Mouse (Mus musculus): ENCODE results near the gene Hjurp. TPM values are rescaled to one million over a fixed set of nuclear protein-coding genes. Genes with fewer than 3 reads are reported as not detected.

Gene Hjurp
- polyA plus RNA-seq, 1 experiment from 2014 or later = 21.9 TPM

DNA sequence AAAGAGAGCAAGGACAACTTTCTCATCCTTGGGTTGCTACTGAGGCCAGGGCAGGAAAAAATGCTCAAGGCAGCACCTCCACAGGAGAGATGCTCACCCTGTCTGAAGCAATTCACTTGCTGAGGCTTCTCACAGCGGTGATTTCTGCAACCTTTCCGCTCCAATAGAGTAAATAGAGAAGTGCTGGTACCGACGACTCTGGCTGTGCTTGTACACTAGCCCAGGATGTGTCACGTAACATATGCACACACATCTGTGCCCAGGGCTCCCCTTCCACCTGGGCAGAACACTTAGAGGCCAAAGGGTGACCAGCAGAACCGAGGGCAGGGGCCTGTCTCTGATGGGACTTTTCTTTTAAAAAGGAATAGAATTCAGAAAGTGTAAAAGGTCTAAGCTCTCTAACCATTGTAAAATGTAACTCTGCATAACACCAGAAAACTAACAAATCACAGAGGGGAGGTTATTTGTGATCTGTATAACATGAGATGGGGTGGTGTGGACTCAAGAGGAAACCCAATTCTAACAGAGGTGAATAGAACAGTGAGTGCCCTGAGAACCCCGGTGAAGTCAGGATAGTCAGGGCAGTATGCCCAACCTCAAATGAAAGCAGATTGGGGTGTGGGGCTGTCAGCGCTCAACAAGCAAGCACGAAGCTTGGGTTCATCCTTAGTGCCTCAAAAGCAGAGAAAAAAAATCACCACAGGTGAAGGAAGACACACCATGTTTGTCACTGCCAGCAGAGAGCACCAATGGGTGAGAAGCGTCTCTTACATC is 16.6 kb downstream of the Hjurp start:
- H3K36me3 ChIP-seq (ENCODE audit: insufficient read depth, low read length) = peaks cover 47% of the 10 kb centered on the region
- WGBS = 76% methylated on average over 10 of the region's 10 CpGs
- H3K9ac ChIP-seq (replicated peaks; ENCODE audit: low read depth) = no peak overlapping the region
- TF ChIP-seq CTCF (IDR thresholded peaks at IDR 0.05) (no peak), EP300 (IDR thresholded peaks at IDR 0.05) (no peak)
- no peak for ATAC-seq
- no peaks in the 10 kb centered on the region for H3K27me3 ChIP-seq (replicated peaks; ENCODE audit: insufficient read depth, low read length)
- H3K27ac ChIP-seq (ENCODE audit: low read length) = no peak overlapping the region
- DNase-seq (ENCODE audit: low spot score) = no peak
- H3K4me1 ChIP-seq (ENCODE audit: insufficient read depth, low read depth, low read length) = 0 out of 2 replicates have a peak, but pooled peaks cover 7% of the 10 kb centered on the region
- H3K4me3 ChIP-seq (ENCODE audit: low read depth, low read length) = no peak overlapping the region
- H3K9me3 ChIP-seq (ENCODE audit: low read length) = peaks cover 5% of the 10 kb centered on the region
- no peak overlapping the region for H3K4me2 ChIP-seq (replicated peaks; ENCODE audit: low read depth, low read length)

DNA sequence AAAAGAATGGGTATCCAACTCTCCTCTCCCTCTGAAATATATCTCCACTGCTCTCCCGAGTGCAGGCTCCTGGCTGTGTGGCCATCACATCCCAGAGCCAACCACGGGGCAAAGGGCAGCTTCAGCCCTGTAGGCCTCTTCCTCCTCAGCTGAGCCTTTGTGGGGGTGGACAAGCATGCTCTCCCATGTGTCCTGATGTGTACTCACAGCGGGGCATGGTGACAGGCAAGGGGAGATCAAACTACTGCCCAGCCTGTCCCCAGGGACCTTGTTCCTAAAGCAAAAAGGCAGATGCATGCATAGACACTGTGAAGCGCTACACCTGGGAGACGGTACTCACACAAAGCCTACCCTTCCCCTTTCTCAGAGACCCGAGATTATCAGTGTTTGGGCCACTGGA is 17.3 kb downstream of the Hjurp start:
- 71% methylated on average over 6 of the region's 6 CpGs for WGBS
- no peak overlapping the region for H3K4me2 ChIP-seq (replicated peaks; ENCODE audit: low read depth, low read length)
- ATAC-seq (no peak; the same call in 1 of the 2 replicates), DNase-seq (ENCODE audit: low spot score) (no peak)
- no peaks in the 10 kb centered on the region for H3K27me3 ChIP-seq (replicated peaks; ENCODE audit: insufficient read depth, low read length)
- no peak overlapping the region for H3K27ac ChIP-seq (ENCODE audit: low read length)
- H3K9ac ChIP-seq (replicated peaks; ENCODE audit: low read depth) = no peak overlapping the region
- TF ChIP-seq EP300 (IDR thresholded peaks at IDR 0.05) (no peak), CTCF (IDR thresholded peaks at IDR 0.05) (no peak)
- H3K36me3 ChIP-seq (ENCODE audit: insufficient read depth, low read length) = peaks cover 41% of the 10 kb centered on the region
- H3K4me3 ChIP-seq (ENCODE audit: low read depth, low read length) = no peak overlapping the region
- H3K9me3 ChIP-seq (ENCODE audit: low read length) = peaks cover 7% of the 10 kb centered on the region
- 0 out of 2 replicates have a peak, but pooled peaks cover 7% of the 10 kb centered on the region for H3K4me1 ChIP-seq (ENCODE audit: insufficient read depth, low read depth, low read length)

DNA sequence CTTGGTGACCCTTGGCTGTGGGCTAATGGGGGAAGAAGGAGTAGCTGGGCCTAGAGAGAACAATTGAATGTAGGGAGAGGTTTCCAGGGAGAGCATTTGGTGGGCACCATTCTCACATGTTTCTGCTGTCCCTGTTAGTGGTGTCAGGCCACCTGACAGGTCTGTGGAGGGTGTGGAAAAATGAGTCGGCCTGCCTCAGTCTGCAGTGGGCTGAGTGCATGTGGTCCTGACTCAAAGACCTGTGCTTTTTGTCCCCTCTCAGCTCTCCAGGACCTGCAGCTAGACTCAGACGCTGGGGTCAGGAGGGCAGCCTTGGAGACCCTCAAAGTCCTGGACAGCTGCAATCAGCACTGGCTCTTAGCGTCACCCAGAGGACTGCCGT is 17.8 kb downstream of the Hjurp start:
- WGBS = 69% methylated on average over 4 of the region's 4 CpGs
- Histone ChIP-seq H3K36me3 (ENCODE audit: insufficient read depth, low read length) (peaks cover 36% of the 10 kb centered on the region), H3K4me3 (ENCODE audit: low read depth, low read length) (no peak overlapping the region), H3K4me2 (replicated peaks; ENCODE audit: low read depth, low read length) (no peak overlapping the region), H3K9me3 (ENCODE audit: low read length) (peaks cover 9% of the 10 kb centered on the region), H3K27ac (ENCODE audit: low read length) (no peak overlapping the region), H3K9ac (replicated peaks; ENCODE audit: low read depth) (no peak overlapping the region), H3K27me3 (replicated peaks; ENCODE audit: insufficient read depth, low read length) (no peaks in the 10 kb centered on the region), H3K4me1 (ENCODE audit: insufficient read depth, low read depth, low read length) (0 out of 2 replicates have a peak, but pooled peaks cover 7% of the 10 kb centered on the region)
- DNase-seq (ENCODE audit: low spot score) = no peak
- peak; percentile 1 for ATAC-seq
- TF ChIP-seq EP300 (IDR thresholded peaks at IDR 0.05) (no peak), CTCF (IDR thresholded peaks at IDR 0.05) (no peak)

DNA sequence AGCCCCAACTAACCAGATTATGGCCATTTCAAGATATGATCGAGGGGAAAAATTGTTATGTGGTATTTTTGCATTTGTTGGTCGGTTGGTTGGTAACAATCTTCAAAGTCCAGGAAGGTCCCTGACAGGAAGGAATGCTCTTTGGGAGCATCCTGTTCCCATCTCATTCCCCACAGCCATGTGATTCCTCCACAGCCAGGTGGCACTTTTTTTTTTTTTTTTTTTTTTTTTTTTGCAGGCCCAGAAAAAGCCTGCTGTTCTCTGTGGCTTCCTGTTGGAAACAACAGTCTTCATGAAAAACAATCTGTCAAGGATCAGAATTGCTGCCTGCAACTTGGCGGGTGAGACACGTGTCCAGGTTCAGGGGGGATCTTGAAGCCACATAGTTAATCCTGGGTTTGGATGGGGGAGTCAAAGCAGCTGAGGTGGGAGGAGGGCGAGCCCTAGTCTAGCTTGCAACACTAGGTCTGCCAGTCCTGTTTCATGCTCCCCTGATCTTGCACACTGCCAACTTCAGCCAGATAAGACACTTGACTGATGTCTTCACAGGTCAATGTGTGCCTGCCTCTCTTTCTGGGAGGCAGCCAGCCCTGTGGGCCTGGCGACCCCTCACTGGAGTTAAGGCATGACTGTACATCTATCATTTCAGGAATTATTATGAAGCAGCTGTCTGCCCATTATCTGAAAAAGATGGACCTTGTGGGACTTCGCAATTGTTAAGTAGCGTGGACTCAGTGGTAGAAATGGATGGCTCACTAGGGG is 18.4 kb downstream of the Hjurp start:
- Histone ChIP-seq H3K4me1 (ENCODE audit: insufficient read depth, low read depth, low read length) (0 out of 2 replicates have a peak, but pooled peaks cover 7% of the 10 kb centered on the region), H3K27ac (ENCODE audit: low read length) (no peak overlapping the region), H3K36me3 (ENCODE audit: insufficient read depth, low read length) (peaks cover 30% of the 10 kb centered on the region), H3K9ac (replicated peaks; ENCODE audit: low read depth) (no peak overlapping the region), H3K4me2 (replicated peaks; ENCODE audit: low read depth, low read length) (no peak overlapping the region), H3K9me3 (ENCODE audit: low read length) (peaks cover 13% of the 10 kb centered on the region), H3K27me3 (replicated peaks; ENCODE audit: insufficient read depth, low read length) (no peaks in the 10 kb centered on the region), H3K4me3 (ENCODE audit: low read depth, low read length) (no peak overlapping the region)
- TF ChIP-seq EP300 (IDR thresholded peaks at IDR 0.05) (no peak), CTCF (IDR thresholded peaks at IDR 0.05) (no peak)
- WGBS = 59% methylated on average over 8 of the region's 8 CpGs
- ATAC-seq (peak; percentile 8), DNase-seq (ENCODE audit: low spot score) (no peak)

DNA sequence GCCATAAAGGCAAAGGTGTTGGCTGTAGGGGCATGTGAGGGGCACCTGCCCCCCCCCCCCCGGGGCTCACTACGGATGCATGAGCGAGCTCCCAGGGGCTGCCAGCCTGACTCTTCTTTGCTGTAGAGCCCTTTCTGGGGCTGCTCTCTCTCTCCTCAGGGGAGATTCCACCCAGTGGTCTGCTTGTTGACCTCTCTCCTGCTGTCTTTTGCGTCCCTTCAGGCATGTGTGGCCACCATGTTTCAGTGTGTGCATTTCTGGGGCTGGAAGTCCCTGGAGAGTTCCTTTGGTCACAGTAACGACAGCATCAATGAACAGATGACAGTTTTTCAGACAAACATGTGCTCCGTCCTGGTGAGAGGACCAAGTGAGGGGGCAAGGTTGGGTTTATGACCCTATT is 19.1 kb downstream of the Hjurp start:
- TF ChIP-seq CTCF (IDR thresholded peaks at IDR 0.05) (no peak), EP300 (IDR thresholded peaks at IDR 0.05) (no peak)
- ATAC-seq = no peak
- 0 out of 2 replicates have a peak, but pooled peaks cover 7% of the 10 kb centered on the region for H3K4me1 ChIP-seq (ENCODE audit: insufficient read depth, low read depth, low read length)

DNA sequence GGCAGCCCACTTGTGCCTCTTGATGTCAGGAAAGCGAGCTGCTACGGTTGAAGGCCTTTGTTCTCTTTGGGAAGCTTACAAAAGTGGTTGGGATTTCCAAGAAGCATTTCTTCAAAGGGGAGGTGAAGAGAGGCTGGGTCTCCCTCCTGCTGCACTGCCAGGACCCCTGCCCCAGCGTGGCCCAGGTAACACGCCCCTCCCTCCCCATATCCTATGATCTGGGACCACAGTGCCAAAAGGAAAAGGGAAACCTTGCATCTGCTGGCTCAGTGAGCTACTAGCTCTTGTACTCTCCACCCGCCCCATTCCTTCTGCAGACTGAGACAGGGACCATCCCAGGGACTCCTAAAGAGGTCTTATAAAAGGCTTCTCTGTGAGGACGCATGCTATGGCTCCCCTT is 19.8 kb downstream of the Hjurp start:
- Histone ChIP-seq H3K36me3 (ENCODE audit: insufficient read depth, low read length) (peaks cover 16% of the 10 kb centered on the region; the same call in 1 of the 2 replicates), H3K27ac (ENCODE audit: low read length) (no peak overlapping the region), H3K4me3 (ENCODE audit: low read depth, low read length) (no peak overlapping the region), H3K9me3 (ENCODE audit: low read length) (peaks cover 18% of the 10 kb centered on the region), H3K9ac (replicated peaks; ENCODE audit: low read depth) (no peak overlapping the region), H3K4me1 (ENCODE audit: insufficient read depth, low read depth, low read length) (0 out of 2 replicates have a peak, but pooled peaks cover 7% of the 10 kb centered on the region), H3K27me3 (replicated peaks; ENCODE audit: insufficient read depth, low read length) (no peaks in the 10 kb centered on the region), H3K4me2 (replicated peaks; ENCODE audit: low read depth, low read length) (no peak overlapping the region)
- TF ChIP-seq EP300 (IDR thresholded peaks at IDR 0.05) (no peak), CTCF (IDR thresholded peaks at IDR 0.05) (no peak)
- DNase-seq (ENCODE audit: low spot score) (no peak), ATAC-seq (no peak)
- WGBS = 77% methylated on average over 6 of the region's 6 CpGs

More for the DNA sequence above, 19.1 kb downstream of the Hjurp start:
- 62% methylated on average over 6 of the region's 6 CpGs for WGBS
- Histone ChIP-seq H3K9me3 (ENCODE audit: low read length) (peaks cover 18% of the 10 kb centered on the region), H3K9ac (replicated peaks; ENCODE audit: low read depth) (no peak overlapping the region), H3K27ac (ENCODE audit: low read length) (no peak overlapping the region), H3K4me3 (ENCODE audit: low read depth, low read length) (no peak overlapping the region), H3K27me3 (replicated peaks; ENCODE audit: insufficient read depth, low read length) (no peaks in the 10 kb centered on the region), H3K4me2 (replicated peaks; ENCODE audit: low read depth, low read length) (no peak overlapping the region), H3K36me3 (ENCODE audit: insufficient read depth, low read length) (peaks cover 23% of the 10 kb centered on the region)
- DNase-seq (ENCODE audit: low spot score) = no peak
